8 mouse cellular contexts compared by ENCODE assay signal in genomic region chr15:96698658-96699448, GRCm38 (mm10). TPM values are rescaled to one million over a fixed set of nuclear protein-coding genes. Genes with fewer than 3 reads are reported as not detected.
DNase-seq lines count a peak whose midpoint lies in the region; ATAC-seq and TF ChIP-seq lines count a peak whose summit lies in the region.

No protein-coding gene starts in this region.

- H3K27ac ChIP-seq in brown adipose tissue, adult 24 weeks (replicated peaks; ENCODE audit: low read depth, low read length) = peak overlapping the region; percentile 97
- peak overlapping the region; percentile 99 for H3K27ac ChIP-seq in heart, embryonic 12.5 days (ENCODE audit: poor library complexity, severe bottlenecking)
- peak overlapping the region; percentile 98 for H3K27ac ChIP-seq in kidney, embryonic 16.5 days (ENCODE audit: low read length)
- peak overlapping the region; percentile 97 for H3K27ac ChIP-seq in liver, embryonic 11.5 days (ENCODE audit: low read depth, low read length)

- peak overlapping the region; percentile 79 for H3K4me2 ChIP-seq in heart, embryonic 12.5 days
- peak overlapping the region; percentile 84 for H3K4me2 ChIP-seq in kidney, embryonic 16.5 days (replicated peaks; ENCODE audit: low read depth, low read length)
- H3K4me2 ChIP-seq in liver, embryonic 11.5 days = peak overlapping the region; percentile 93
- peak overlapping the region; percentile 89 for H3K4me2 ChIP-seq in myocyte (ENCODE audit: low read depth)

- under 1% methylated on average over 81 of the region's 101 CpGs for WGBS in heart, embryonic 12.5 days
- WGBS in kidney, embryonic 16.5 days = under 1% methylated on average over 82 of the region's 101 CpGs
- WGBS in liver, embryonic 11.5 days = under 1% methylated on average over 82 of the region's 101 CpGs

- peak; percentile 89 for ATAC-seq in heart, embryonic 12.5 days (ENCODE audit: insufficient number of reproducible peaks, low FRiP score)
- peak; percentile 80 for ATAC-seq in kidney, embryonic 16.5 days (ENCODE audit: low FRiP score, low TSS enrichment)
- ATAC-seq in liver, embryonic 11.5 days (replicated peaks; ENCODE audit: low FRiP score) = peak; percentile 86

- H3K9ac ChIP-seq in heart, embryonic 12.5 days = peak overlapping the region; percentile 99
- H3K9ac ChIP-seq in kidney, embryonic 16.5 days (replicated peaks; ENCODE audit: low read length) = peak overlapping the region; percentile 86
- H3K9ac ChIP-seq in liver, embryonic 11.5 days (ENCODE audit: low read depth, low read length) = peak overlapping the region; percentile 99

- peaks cover 48% of the 10 kb centered on the region for H3K36me3 ChIP-seq in erythroblast, embryonic 14.5 days (ENCODE audit: control insufficient read depth)
- H3K36me3 ChIP-seq in heart, embryonic 12.5 days = peaks cover 44% of the 10 kb centered on the region
- H3K36me3 ChIP-seq in kidney, embryonic 16.5 days (ENCODE audit: insufficient read depth, low read length) = peaks cover 43% of the 10 kb centered on the region
- H3K36me3 ChIP-seq in liver, embryonic 11.5 days (ENCODE audit: control insufficient read depth, insufficient read depth, low read length) = peaks cover 39% of the 10 kb centered on the region
- peaks cover 48% of the 10 kb centered on the region for H3K36me3 ChIP-seq in myocyte (ENCODE audit: control insufficient read depth, insufficient read depth)

- H3K27me3 ChIP-seq in erythroblast, embryonic 14.5 days (ENCODE audit: control insufficient read depth) = peaks cover 29% of the 10 kb centered on the region
- H3K27me3 ChIP-seq in heart, embryonic 12.5 days (replicated peaks) = no peaks in the 10 kb centered on the region
- no peaks in the 10 kb centered on the region for H3K27me3 ChIP-seq in kidney, embryonic 16.5 days (ENCODE audit: insufficient read depth, low read length)
- no peaks in the 10 kb centered on the region for H3K27me3 ChIP-seq in liver, embryonic 11.5 days (replicated peaks; ENCODE audit: control insufficient read depth, insufficient read depth, low read length)
- no peaks in the 10 kb centered on the region for H3K27me3 ChIP-seq in myocyte (ENCODE audit: control insufficient read depth, insufficient read depth, insufficient read length)

- DNase-seq in CD4-positive, CD25-positive, alpha-beta regulatory T cell, adult 2 months (ENCODE audit: low read depth, low spot score) = peak; percentile 93
- peak; percentile 90 for DNase-seq in liver, embryonic 11.5 days (ENCODE audit: low spot score)
- peak; percentile 80 to 84 for DNase-seq in spleen, postnatal 36 days (ENCODE audit: low spot score in 2 of 2)

- peaks cover 48% of the 10 kb centered on the region for H3K79me2 ChIP-seq in myocyte (ENCODE audit: control insufficient read depth, insufficient read depth)

- H3K4me3 ChIP-seq in brown adipose tissue, adult 24 weeks (ENCODE audit: insufficient read depth, low read depth, low read length) = peak overlapping the region; percentile 92
- peak overlapping the region; percentile 97 for H3K4me3 ChIP-seq in erythroblast, embryonic 14.5 days (replicated peaks)
- peak overlapping the region; percentile 75 for H3K4me3 ChIP-seq in heart, embryonic 12.5 days
- peak overlapping the region; percentile 93 for H3K4me3 ChIP-seq in kidney, embryonic 16.5 days (ENCODE audit: low read length)
- H3K4me3 ChIP-seq in liver, embryonic 11.5 days (ENCODE audit: low read depth, low read length) = peak overlapping the region; percentile 94
- peak overlapping the region; percentile 80 for H3K4me3 ChIP-seq in myocyte

- peaks cover 10% of the 10 kb centered on the region; the same call in 1 of the 2 replicates for H3K4me1 ChIP-seq in brown adipose tissue, adult 24 weeks (ENCODE audit: control insufficient read depth, insufficient read depth, insufficient read length, low read length)
- H3K4me1 ChIP-seq in erythroblast, embryonic 14.5 days (ENCODE audit: control insufficient read depth) = peaks cover 45% of the 10 kb centered on the region
- H3K4me1 ChIP-seq in heart, embryonic 12.5 days (replicated peaks) = peaks cover 44% of the 10 kb centered on the region
- peaks cover 39% of the 10 kb centered on the region for H3K4me1 ChIP-seq in kidney, embryonic 16.5 days (ENCODE audit: insufficient read depth, low read length)
- H3K4me1 ChIP-seq in liver, embryonic 11.5 days (replicated peaks; ENCODE audit: control insufficient read depth, insufficient read depth, low read length) = peaks cover 27% of the 10 kb centered on the region

- peak overlapping the region; percentile 90 for H3ac ChIP-seq in myocyte (ENCODE audit: control insufficient read depth, insufficient read length)

- peak; percentile 91 for TF ChIP-seq POLR2A in myocyte (IDR thresholded peaks at IDR 0.05; ENCODE audit: insufficient read length, low read depth)

- H3K9me3 ChIP-seq in erythroblast, embryonic 14.5 days (ENCODE audit: control insufficient read depth, low read length) = no peaks in the 10 kb centered on the region
- no peaks in the 10 kb centered on the region for H3K9me3 ChIP-seq in heart, embryonic 12.5 days (replicated peaks)
- no peaks in the 10 kb centered on the region for H3K9me3 ChIP-seq in kidney, embryonic 16.5 days (ENCODE audit: low read length)
- H3K9me3 ChIP-seq in liver, embryonic 11.5 days (ENCODE audit: control insufficient read depth, low read length) = no peaks in the 10 kb centered on the region

TF ChIP-seq in myocyte, 11 proteins besides CTCF, POLR2A, EP300 and RAD21:
- TF ChIP-seq POLR2AphosphoS2 (IDR thresholded peaks at IDR 0.05; ENCODE audit: insufficient read length, low read depth) = peak; percentile 89
- TF ChIP-seq CEBPB (IDR thresholded peaks at IDR 0.05; ENCODE audit: insufficient read depth, poor library complexity, severe bottlenecking) = peak; percentile 76
- no peak for TF ChIP-seq REST (IDR thresholded peaks at IDR 0.05; ENCODE audit: insufficient read depth, insufficient read length)
- no peak for TF ChIP-seq TCF3 (IDR thresholded peaks at IDR 0.05; ENCODE audit: insufficient read length, low read depth)
- no peak for TF ChIP-seq MAX (IDR thresholded peaks at IDR 0.05; ENCODE audit: low read depth)
- no peak for TF ChIP-seq E2F4 (IDR thresholded peaks at IDR 0.05; ENCODE audit: insufficient read depth)
- no peak for TF ChIP-seq SRF (IDR thresholded peaks at IDR 0.05; ENCODE audit: control insufficient read depth, insufficient read length, low read depth)
- TF ChIP-seq MYOG (IDR thresholded peaks at IDR 0.05; ENCODE audit: control insufficient read depth in 1 of 3, insufficient read depth in 1 of 3, insufficient read length in 2 of 3, low read depth in 2 of 3) = no peak
- TF ChIP-seq USF1 (IDR thresholded peaks at IDR 0.05; ENCODE audit: low read depth) = peak; percentile 70
- no peak for TF ChIP-seq MYOD1 (IDR thresholded peaks at IDR 0.05; ENCODE audit: control insufficient read depth in 1 of 3, insufficient read length in 2 of 3, low read depth in 2 of 3)
- no peak for TF ChIP-seq TCF12 (IDR thresholded peaks at IDR 0.05; ENCODE audit: insufficient read depth, poor library complexity, severe bottlenecking)

RNA-seq across cellular contexts. Expression of gene Slc38a2, which starts 0.7 kb away (rescaled TPM):
- polyA plus RNA-seq in brown adipose tissue, adult 24 weeks (2012; ENCODE audit: insufficient read depth, insufficient read length, missing spikeins) = 25.0 and 41.1 TPM in 2 replicates
- 0.98 and 1.0 TPM in 2 replicates for polyA plus RNA-seq in erythroblast, embryonic 14.5 days (2012)
- 154 and 161 TPM in 2 replicates for polyA plus RNA-seq in heart, embryonic 12.5 days (2016; fragmentation: Nextera tagmentation; extraction: Ambion mirVana)
- 140 and 150 TPM in 2 replicates for polyA plus RNA-seq in kidney, embryonic 16.5 days (2015; fragmentation: Nextera tagmentation; extraction: Ambion mirVana)
- polyA plus RNA-seq in liver, embryonic 11.5 days (2014; fragmentation: Nextera tagmentation; extraction: Ambion mirVana) = 111 and 116 TPM in 2 replicates
- polyA plus RNA-seq in myocyte (2012; fragmentation: generic; extraction: Trizol) = 95.0 TPM

RNA-seq across cellular contexts. Expression of gene Slc38a1, which starts 56.1 kb away (rescaled TPM):
- polyA plus RNA-seq in brown adipose tissue, adult 24 weeks (2012; ENCODE audit: insufficient read depth, insufficient read length, missing spikeins) = 0.28 TPM in 1 of 2 replicates, not detected in the other
- 0.43 and 0.55 TPM in 2 replicates for polyA plus RNA-seq in erythroblast, embryonic 14.5 days (2012)
- 93.0 and 99.8 TPM in 2 replicates for polyA plus RNA-seq in heart, embryonic 12.5 days (2016; fragmentation: Nextera tagmentation; extraction: Ambion mirVana)
- polyA plus RNA-seq in kidney, embryonic 16.5 days (2015; fragmentation: Nextera tagmentation; extraction: Ambion mirVana) = 62.4 and 75.7 TPM in 2 replicates
- 61.6 and 68.5 TPM in 2 replicates for polyA plus RNA-seq in liver, embryonic 11.5 days (2014; fragmentation: Nextera tagmentation; extraction: Ambion mirVana)
- 28.5 TPM for polyA plus RNA-seq in myocyte (2012; fragmentation: generic; extraction: Trizol)

Comparison
In these comparisons a context has a peak if more than half of its experiments do, and no peak if none do; other contexts are left out.
1. Peak in every context shown above with its lines: DNase-seq, ATAC-seq, H3K4me3 ChIP-seq and H3K27ac ChIP-seq.
2. RNA of gene Slc38a2, which starts 0.7 kb away (polyA plus RNA-seq): 154 to 161 TPM in heart, embryonic 12.5 days, 140 to 150 TPM in kidney, embryonic 16.5 days, 111 to 116 TPM in liver, embryonic 11.5 days, 95.0 TPM in myocyte (single experiment) and 25.0 to 41.1 TPM in brown adipose tissue, adult 24 weeks; 0.98 to 1.0 TPM in erythroblast, embryonic 14.5 days; every median in the first group is over 10 times any median in the second.
3. RNA of gene Slc38a1, which starts 56.1 kb away (polyA plus RNA-seq): 93.0 to 99.8 TPM in heart, embryonic 12.5 days, 62.4 to 75.7 TPM in kidney, embryonic 16.5 days, 61.6 to 68.5 TPM in liver, embryonic 11.5 days and 28.5 TPM in myocyte (single experiment); 0.43 to 0.55 TPM in erythroblast, embryonic 14.5 days and 0.28 TPM in brown adipose tissue, adult 24 weeks; every median in the first group is over 10 times any median in the second.